Mouse (Mus musculus): ENCODE results near the gene Treml2.

The Treml2 gene

DNA sequence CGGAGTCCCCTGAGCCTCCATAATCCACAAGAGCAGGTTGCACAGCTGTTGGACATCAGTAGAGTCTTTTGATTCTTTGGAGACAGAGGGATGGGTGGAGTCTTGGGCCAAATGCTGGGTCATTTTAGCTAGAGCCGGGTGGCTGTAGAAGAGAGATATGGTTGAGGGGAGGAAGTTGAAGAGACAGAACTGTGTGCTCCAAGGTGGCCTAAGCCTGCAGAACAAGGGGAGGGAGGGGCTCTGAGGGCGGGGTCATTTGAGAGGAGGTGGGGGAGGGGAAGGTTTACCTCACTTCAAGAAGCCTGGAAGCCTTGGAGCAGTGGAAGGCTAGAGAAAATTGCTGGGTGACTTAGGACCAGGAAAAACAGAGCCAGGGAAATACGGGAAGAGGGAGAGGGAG, at the start of gene Treml2:
Gene Treml2 (plus strand): TSS at position 296 of the 400 bp plus-strand sequence.
- DNase-seq, result no peak

DNA sequence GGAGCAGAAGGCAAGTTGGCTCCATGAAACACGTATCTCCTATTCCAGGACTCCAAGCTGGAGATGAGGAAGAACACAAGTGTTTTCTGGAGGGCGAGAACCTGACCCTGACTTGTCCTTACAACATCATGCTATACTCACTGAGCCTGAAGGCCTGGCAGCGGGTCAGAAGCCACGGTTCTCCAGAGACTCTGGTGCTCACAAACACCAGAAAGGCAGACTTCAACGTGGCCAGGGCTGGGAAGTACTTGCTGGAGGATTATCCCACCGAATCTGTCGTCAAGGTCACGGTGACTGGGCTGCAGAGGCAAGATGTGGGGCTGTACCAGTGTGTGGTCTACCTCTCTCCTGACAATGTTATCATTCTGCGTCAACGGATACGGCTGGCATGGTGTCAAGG, 49.8 kb upstream of the Treml2 start:
- DNase-seq, result peak in 1 of 2 experiments; percentile 8

DNA sequence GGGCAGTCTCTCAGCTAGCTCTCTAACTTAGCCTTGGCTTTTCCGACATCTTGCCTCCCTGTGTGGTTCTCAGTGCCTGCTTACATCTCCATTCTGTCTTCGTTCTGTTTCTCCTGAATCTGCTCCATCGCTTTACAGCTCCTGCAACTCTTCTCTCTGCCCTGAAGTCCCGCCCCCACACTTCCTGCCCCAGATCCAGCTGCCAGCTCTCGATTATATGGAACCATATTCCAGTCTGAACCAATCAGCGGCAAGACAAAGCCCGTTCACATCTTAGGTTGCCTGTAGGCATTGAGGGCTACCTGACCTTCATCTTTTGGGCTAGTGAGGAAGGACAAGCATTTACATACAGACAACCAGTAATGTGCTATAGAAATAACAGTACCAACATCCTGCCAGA, 48.7 kb upstream of the Treml2 start:
- DNase-seq, result no peak

DNA sequence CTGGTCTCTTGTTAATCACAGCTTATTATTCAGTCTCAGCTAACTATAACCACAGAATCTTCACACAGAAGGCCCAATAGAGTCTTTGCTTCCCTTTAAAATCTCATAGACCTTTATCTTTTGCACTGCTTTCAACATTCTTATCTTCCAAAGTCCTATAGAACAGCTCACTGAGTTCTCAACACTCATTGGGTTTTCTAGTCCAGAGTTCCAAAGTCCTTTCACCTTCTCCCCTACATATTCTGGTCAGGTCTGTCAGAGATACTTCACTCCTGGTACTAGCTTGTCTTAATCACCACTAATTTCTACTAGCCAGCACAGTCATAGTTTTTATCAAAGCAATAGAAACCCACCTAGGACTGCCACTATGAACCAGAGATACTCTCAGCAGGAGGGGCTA, 42.7 kb upstream of the Treml2 start:
- no peak for DNase-seq

DNA sequence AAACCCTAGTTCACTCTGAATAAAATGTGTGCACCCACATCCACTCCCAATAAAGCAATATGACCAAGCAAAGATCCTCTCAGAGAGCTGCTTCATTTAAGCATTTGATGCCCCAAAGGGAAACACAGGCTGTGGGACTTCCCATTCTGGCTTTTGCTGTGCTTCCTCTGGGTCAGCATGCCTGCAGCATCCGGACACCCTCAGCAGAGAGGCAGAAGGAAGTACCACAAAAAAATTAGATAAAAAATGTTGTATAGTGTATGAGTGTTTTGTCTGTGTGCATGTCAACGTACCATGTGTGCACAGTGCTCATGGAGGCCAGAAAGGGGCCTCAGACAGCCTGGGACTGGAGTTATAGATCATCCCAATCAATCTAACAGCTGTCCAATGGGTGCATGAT, 37.4 kb upstream of the Treml2 start:
- DNase-seq, result no peak

DNA sequence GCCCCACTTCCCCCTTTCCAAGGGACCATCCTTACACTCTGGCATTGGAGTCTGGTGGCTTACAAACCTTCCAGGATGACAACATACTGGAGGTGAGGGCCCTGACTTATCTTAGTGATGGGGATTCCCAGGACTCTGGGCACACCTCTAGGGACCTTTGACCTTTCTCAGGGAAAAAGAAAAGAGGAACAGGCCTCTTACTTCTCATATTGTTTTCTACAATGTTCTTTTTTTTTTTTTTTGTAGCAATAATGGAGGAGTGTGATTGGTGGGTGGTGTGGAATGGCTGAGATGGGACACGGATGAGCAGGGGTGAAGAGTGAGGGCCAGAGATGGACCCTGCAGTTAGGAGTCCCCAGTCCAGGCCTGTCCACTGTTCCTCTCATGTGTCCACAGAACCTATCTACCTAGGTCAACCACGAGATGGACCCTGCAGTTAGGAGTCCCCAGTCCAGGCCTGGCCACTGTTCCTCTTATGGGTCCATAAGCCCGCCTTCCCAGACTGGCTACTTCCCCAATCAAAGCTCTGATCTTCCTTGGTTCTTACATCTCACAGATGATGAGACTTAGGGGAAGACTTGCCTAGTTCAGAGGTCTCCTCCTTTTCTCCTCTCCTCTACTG, 35.4 kb upstream of the Treml2 start, which contains the start of gene Treml4:
Gene Treml4 (plus strand): TSS at position 555 of the 622 bp plus-strand sequence.
- DNase-seq, result no peak

DNA sequence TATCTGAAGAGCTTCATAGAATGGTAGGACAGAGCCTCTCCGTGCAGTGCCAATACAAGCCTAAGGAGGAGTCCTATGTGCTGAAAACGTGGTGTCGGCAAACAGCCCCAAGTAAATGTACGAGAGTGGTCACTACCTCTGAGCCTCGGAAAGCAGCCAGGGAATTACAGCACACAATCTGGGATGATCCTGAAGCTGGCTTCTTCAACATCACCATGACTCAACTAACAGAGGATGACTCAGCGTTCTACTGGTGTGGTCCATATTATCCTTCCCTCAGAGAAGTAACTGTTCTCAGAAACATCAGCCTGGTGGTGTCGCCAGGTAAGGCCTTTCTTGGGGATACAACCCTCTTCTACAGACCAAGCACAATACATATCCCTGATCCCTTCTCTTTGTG, 34.6 kb upstream of the Treml2 start:
- DNase-seq, result no peak

DNA sequence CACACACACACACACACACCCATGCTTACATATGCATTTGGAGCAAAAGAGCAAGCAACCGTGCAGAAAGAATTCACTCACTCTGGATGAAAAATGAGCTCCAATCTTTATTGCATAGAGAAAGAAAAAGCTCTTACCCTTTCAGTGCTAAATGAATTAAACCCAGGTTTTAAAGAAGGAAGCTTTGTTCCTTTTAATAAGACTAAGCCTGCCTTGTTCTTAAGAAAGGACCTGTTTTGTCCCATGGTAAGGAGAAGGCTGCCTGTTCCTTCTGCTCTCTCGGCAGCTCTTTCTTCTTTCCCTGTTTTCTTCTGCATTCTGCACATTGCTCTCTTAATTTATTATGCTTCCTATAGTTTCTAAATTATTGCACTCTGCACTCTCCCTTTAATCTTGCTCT, 33.2 kb upstream of the Treml2 start:
- no peak for DNase-seq

DNA sequence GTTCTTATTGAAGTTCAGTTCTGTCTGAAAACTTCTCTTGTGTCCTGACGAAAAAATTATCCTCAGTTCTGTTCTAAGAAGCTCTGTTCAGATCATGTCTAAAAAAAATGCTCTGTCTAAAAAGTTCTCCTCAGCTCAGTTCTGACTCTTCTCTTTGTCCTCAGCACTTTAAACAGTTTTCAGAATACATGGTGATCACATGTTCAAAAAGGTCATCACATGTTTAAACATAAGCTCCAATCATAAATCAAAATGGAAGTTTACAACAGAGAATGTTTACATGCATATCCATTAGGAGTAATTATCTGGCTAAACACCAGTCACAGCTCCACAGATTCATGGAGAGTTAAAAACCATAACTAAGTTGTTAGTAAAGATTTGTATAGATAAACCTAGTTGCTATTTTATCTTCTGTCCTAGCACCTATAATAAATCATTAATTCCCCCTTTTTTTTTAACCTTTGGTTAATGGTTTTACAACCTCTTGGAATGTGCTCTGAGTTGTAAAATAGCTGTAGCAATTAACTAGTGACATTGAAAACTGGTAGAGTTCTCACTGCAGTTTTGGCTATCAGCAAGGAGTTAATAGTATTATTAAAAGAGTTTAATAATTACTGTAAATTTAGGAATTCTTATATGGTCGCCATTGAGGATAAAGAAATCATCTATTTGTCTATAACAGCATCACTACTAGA, 32.5 kb upstream of the Treml2 start:
- DNase-seq, result no peak

DNA sequence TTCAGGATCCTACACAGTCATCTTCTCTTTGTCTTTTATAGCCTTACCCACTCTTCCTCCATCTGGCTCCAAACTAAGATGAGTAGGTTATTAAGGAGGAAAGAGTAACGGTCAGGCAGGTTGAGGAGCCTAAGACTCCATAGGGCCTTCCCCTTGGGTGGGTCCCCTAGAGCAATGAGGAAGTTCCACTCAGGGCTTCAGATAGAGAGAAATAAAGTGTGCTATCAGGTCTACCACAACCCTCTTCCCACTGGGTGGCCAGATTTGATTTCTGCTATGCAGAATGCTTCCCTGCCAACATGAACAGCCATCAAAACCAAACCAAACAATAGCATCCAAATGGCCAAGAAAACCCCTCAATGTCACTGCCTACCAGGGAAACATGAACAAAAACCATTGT, 31.7 kb upstream of the Treml2 start:
- no peak for DNase-seq

DNA sequence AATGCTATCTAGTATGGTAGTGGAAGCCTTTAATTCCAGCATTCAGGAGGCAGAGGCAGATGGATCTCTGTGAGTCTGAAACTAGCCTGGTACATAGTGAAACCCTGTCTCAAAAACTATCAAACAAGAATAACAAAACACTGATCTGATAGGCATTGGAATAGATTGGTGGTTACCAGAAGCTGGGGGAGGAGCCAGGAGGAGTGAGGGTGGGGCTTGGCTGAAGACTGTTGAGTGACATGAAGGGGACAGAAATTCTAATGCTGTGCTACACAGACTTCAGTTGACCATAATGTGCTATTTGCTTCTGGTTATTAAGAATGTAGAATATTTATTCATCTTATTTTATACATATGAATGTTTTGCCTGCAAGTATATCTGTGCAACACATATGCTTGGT, 31.0 kb upstream of the Treml2 start:
- no peak for DNase-seq

DNA sequence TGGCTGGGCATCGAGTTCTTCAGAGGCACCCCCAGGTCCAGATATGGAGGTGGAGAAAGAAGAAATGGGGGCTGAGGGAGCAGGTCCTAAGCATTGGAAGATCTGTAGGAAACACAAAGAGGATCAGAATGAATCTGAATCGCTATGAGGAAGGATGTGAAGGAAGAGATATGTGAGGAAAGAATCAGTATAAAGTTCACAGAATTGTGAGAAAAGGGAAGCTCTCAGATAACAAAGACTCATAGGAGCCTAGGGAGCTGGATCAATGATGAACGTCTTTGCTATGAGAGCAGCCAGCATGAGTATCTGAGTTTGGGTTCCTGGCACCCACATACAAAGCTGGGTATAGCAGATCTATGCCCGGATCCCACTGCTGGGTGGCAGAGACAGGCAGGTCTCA, 29.5 kb upstream of the Treml2 start:
- DNase-seq, result no peak

DNA sequence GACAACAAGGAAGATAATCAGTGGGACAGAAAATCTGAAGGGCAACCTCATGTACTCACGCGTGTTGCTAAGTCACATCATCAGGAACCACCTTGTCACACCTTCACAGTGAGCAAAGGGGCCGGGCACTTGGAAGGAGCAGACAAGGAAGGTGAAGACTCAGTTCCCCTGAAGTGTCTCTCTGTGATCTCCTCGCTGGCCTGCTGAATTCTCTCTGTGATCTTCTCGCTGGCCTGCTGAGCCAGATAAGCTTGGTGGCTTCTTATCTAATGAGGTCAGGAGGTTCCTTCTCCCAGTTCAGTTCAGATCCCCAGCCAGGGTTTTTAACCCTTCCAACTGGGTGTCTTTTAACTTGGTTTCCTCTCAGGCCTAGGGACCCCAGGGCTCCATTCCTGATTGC, 27.1 kb upstream of the Treml2 start:
- DNase-seq, result no peak

DNA sequence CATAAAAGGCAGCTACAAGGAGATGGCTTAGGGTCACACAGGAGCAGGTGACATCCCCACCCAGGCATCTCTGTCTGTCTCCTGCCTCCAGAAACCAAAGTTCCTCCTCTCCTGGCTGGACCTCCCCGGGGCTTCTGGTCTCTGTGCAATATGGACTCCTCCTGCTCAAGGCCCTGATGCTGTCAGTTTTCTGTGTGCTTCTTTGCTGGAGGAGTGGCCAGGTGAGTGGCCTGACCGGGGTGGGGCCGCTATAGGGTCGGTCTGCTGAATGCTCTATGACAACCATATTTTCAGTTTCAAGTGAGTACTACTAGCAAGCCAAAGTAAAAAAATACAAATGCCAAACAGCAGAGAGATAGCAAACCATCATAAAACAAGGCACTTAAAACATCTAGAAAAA, 26.7 kb upstream of the Treml2 start:
- DNase-seq, result no peak

DNA sequence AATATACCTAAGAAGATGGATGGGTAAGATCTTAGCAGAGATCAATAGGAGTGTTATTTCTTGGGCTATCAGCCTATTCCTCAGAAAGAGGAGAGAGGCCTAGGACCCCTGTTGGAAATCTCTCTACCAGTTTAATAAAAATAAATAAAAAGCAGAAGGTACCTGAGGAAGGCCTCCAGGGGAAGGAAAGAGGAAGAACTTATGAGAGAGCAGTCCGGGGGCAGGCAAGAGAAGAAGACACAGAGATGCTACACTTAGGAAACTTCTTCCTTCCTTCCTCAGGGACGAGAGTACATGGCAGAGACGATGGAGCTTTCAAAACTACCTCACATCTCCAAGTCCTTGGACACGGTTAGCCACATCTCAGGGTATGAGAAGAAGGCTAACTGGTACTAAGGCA, 25.2 kb upstream of the Treml2 start:
- DNase-seq, result no peak

DNA sequence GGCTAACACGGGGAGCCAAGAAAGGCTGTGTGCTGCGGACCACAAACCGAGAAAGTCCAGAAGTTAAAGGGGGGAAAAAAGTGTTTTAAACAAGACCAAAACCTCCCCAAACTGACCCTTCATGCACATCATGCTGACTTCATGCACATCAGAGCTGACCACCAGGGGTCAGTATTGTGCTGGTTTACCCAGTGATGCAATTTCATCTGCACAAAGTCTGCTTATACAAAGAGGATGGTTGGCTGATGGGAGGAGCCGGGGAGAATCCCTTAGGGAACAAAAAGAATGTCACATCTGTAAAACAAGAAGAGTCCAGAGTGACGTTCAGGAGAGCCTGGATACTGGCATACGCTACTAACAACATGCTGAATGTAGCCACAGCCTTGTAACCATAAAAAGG, 24.4 kb upstream of the Treml2 start:
- DNase-seq, result peak; percentile 90 to 94

DNA sequence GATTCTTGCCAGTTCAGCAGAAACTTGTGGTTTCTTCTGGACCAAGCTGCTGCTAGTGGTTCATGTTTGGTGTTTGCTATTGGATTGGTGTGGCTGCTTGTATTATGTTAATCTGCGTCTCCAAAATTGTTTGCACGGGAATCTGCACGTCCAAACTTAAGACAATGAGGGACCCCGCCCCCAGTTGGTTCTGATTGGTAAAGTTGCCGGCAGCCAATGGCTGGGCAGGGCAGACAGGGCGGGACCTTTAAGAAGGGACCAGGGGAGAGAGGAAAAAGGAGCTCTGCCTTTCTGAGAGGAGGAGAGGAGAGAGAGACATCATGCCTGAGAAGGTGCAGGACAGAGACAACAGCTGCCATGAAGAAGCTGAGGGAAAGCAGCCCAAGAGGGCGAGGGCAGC, 23.6 kb upstream of the Treml2 start:
- no peak for DNase-seq

DNA sequence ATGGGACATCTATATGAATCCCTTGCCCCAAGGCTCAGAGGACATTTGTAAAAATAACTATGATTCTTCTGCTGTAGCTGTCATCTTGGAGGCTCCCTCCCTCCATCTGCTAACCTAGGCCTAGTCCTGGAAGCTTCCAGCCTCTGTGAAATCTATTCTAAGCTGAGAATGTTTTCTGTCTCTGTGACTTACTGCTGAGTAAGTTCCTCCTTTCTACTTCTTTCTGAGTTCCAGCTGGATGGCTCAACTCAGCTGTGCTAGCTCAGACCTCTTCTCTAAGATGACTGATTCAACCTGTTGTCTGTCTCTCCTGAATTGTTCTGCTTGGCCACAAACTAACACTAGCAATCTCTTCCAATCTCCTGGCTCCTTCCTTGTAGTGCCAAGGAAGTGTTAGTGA, 20.9 kb upstream of the Treml2 start:
- DNase-seq, result no peak

DNA sequence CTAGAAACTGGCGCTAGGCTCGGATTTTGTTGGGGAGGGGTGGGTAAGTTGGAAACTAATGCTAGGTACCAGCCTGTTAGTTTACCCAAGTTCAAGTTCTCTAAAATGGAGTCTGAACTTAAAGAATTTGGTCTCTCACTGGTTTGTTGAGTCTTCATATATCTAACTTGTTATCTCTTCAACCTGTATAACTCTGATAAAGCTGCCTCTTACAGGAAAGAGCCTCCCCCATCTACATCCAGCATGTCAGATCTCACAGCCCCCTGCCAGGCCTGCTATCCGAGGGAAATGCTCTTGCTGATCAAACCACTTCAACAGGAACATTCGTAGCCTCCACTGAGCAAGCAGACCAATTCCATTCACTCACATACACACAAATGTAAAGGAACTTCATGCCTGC, 20.3 kb upstream of the Treml2 start:
- no peak for DNase-seq

DNA sequence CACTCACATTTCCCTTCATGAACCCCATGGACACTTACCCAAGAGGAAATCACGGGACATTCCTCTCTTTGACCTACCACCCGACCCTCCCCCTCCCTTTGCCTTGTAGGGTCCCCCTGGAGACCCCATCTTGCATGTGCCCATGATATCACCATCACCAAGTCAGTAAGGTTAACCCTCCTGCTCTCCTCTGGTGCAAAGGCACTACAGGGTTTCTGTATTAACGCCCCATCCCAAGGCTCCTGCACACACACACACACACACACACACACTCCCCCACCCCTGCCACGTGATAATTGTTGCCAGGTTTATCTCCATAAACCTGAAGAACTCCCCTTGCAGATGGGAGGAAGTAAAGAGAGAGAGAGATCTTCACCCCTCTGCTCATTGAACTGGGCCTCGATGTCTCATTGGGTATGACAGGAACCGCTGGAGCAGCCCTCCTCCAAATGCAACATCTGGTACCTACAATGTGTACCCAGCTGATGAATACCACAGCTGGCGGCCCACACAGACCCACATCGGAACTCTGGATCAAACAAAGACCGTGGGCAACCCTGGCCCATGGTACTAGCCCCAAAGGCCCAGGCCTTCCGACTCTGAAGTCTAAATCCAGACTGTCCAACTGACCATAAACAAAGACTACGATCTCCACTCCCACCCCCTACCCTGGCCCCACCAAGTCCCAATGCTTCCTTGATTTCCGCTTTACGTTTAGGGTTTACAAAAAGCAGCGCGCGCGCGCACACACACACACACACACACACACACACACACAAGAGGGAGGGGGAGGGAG, 18.2 kb upstream of the Treml2 start:
- no peak for DNase-seq

DNA sequence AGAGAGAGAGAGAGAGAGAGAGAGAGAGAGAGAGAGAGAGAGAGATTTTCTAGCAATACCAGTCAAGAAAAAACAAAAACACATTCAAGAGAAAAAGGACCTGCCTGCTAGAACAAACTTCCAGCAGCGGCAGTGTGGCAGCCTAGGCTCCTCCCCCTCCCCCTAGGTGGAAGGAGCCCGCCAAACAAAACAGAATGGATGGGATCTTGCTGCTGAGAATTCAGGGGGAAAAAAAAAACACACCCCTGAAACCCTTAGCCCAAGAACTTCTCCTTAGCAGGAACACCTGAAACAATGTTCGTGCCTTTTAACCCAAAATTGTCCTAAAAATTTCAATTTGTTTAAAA, 17.6 kb upstream of the Treml2 start:
- peak; percentile 48 to 54 for DNase-seq

DNA sequence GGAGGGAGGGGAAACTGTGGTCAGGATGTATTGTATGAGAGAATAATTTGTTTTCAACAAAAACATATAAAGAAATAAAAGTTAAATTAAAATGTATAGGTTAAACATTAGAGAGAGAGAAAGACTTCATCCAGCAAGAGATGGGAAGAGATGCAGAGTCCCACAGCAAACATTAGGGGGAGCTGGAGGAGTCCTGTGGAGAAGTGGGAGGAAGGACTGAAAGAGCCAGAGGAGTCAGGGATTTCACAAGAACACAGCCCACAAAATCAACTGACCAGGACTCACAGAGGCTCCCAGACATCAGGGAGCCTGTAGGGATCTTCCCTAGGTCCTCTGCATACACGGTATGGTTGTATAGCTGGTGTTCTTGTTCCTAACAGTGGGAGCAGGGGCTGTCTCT, 12.5 kb upstream of the Treml2 start:
- DNase-seq, result no peak

DNA sequence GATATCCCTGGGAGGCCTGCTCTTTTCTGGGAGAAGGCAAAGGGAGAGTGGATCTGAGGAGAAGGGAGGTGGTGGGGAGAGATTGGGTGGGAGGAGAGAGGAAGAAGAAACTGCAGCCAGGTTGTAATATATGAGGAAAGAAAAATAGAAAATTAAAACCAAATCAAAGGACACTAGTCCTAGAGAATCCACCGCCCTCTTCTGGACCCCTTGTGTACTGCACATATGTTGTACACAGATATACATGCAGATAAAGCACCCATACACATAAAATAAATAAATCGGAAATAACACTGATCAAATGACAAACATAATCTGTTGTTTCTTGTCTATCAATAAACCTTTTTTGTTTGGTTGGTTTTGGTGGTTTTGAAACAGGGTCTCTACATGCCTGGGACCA, 12.0 kb upstream of the Treml2 start:
- peak; percentile 17 to 38 for DNase-seq

DNA sequence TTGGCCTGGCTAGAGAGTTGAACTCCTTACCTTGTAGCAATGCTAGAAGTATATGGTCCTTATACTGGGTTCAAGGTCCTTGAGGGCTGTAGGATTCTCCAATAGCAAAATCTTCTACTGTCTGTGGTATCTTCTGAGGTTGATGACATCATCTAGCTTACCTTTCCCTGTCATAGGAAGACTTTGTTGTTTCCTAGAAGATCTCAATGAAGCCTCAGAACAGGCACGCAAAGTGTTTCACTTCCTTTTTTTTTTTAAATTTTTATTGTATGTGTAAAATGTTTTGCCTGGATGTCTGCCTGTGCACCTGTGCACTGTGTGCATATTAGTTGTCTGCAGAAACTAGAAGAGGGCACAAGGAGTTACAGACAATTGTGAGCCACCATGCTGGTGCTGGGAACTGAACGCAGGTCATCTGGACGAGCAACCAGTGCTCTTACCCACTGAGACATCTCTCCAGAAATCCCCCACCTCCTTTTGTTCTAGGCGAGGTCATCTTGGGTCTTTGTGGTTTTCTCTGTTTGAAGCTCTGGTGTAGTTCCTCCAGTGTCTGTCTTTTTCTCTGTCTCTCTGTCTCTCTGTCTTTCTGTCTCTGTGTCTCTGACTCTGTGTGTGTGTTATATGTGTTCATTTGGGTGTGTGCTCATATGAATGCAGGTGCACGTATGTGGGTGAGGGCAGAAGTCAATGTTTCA, 5.7 kb upstream of the Treml2 start:
- no peak for DNase-seq
